Mouse (Mus musculus) hindbrain, embryonic 10.5 days (tissue): ENCODE measurements around the gene Ltbp4. TPM values are rescaled to one million over a fixed set of nuclear protein-coding genes. Genes with fewer than 3 reads are reported as not detected.

ENCODE experiments used
- DNase-seq: peaks from one replicate; pipeline ENCODE4 v3.0.0-alpha.2; 2017; ENCODE audit warnings: low spot score
- H3K27ac ChIP-seq: fragments of 300-500 bp; sonication (generic); 2 replicates; pipeline ENCODE4 v1.5.1; 2016; ENCODE audit warnings: mild to moderate bottlenecking, moderate library complexity
- H3K27me3 ChIP-seq: fragments of 300-500 bp; sonication (generic); 2 replicates; pipeline ENCODE4 v1.6.1; 2016; ENCODE audit warnings: mild to moderate bottlenecking; ENCODE audit not compliant: poor library complexity, insufficient read depth, severe bottlenecking
- H3K36me3 ChIP-seq: fragments of 300-500 bp; sonication (generic); 2 replicates; pipeline ENCODE4 v1.6.1; 2016; ENCODE audit warnings: mild to moderate bottlenecking, moderate library complexity
- H3K4me1 ChIP-seq: fragments of 300-500 bp; sonication (generic); replicated peaks from 2 replicates; pipeline ENCODE4 v1.6.1; 2016; ENCODE audit warnings: mild to moderate bottlenecking
- H3K4me3 ChIP-seq: fragments of 300-500 bp; sonication (generic); 2 replicates; pipeline ENCODE4 v1.5.1; 2016; ENCODE audit warnings: mild to moderate bottlenecking, moderate library complexity
- H3K9me3 ChIP-seq: fragments of 300-500 bp; sonication (generic); 2 replicates; pipeline ENCODE4 v1.6.1; 2016; ENCODE audit warnings: mild to moderate bottlenecking, moderate library complexity
- WGBS: fragments of 180-500 bp; shearing (Covaris S2); methylation state at CpG from one replicate; pipeline ENCODE4 v1.1.7; 2016; 5-methylcytosine and 5-hydroxymethylcytosine counted together
- polyA plus RNA-seq: library from polyadenylated mRNA; unstranded; fragments of >200 nt; fragmentation: Nextera tagmentation; extraction: Ambion mirVana; gene quantifications from 2 replicates; pipeline ENCODE4 v1.2.1, GENCODE M21; 2016

Gene Ltbp4
- polyA plus RNA-seq, 1 experiment from 2014 or later, result 5.8 TPM

DNA sequence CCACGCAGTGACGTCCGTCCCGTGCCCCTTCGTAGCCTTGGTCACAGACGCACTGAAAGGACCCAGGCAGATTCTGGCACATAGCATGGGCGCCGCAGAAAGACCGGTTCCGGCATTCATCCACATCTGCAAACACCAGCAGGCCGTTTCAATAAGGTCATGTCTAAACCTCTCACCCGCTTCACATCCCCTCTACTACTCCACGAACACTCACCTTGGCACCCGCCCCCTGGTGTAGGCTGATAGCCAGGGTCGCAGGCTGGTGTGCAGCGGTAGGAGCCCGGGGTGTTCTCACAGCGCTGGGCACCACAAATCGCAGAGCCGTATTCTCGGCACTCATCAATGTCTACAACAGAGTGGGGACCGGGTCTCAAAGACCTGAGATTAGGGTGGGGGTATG lies 18.1 kb downstream of the Ltbp4 start:
- Histone ChIP-seq H3K4me3 (no peak overlapping the region), H3K4me1 (peaks cover 18% of the 10 kb centered on the region), H3K9me3 (peaks cover 2% of the 10 kb centered on the region), H3K27me3 (peaks cover 37% of the 10 kb centered on the region), H3K36me3 (no peaks in the 10 kb centered on the region), H3K27ac (no peak overlapping the region)
- 91% methylated on average over 22 of the region's 22 CpGs for WGBS
- DNase-seq, result no peak

DNA sequence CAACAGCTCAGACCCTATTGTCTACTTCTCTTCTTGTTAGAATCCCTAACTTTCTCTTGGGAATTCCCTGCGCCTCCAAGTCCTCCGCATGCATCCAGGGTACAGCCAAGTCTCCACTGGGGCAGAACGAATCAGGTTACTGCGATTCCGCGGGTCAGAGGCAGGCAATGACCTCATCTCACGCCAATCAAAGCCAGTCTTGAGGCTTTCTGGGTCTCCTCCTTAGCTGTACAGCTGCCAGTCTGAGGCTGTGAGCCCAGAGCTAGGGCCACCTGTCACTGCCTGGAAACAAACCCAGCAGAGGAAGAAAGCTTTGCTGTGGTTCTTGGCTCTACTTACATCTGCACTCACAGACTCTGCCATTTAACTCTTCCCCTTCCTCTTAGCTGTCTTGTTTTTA lies 21.5 kb downstream of the Ltbp4 start:
- H3K9me3 ChIP-seq, result peaks cover 16% of the 10 kb centered on the region
- WGBS, result 37% methylated on average over 7 of the region's 7 CpGs
- peaks cover 9% of the 10 kb centered on the region for H3K4me1 ChIP-seq
- H3K27ac ChIP-seq, result peak overlapping the region; percentile 64; the same call in 1 of the 2 replicates
- H3K4me3 ChIP-seq, result no peak overlapping the region; the same call in 1 of the 2 replicates
- H3K27me3 ChIP-seq, result peaks cover 14% of the 10 kb centered on the region
- peak; percentile 61 for DNase-seq
- H3K36me3 ChIP-seq, result peaks cover 9% of the 10 kb centered on the region; the same call in 1 of the 2 replicates

DNA sequence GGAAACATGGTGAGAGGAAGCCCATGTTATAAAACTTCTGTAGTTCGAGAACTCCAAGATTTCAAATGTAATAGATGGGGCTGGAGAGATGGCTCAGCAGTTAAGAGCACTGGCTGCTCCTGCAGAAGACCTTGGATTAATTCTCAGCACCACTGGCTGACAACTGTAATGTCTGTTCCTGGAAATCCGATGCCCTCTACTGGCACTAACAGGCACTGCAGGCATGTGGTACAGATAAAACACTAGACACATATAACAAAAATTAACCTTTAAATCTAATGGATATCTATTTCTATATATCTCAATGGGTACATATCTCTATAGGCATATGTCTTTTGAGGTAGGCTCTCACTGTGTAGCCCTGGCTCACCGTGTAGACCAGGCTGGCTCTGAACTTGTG lies 23.1 kb downstream of the Ltbp4 start:
- Histone ChIP-seq H3K4me1 (peaks cover 17% of the 10 kb centered on the region), H3K27me3 (peaks cover 27% of the 10 kb centered on the region), H3K9me3 (peaks cover 16% of the 10 kb centered on the region), H3K36me3 (peaks cover 9% of the 10 kb centered on the region; the same call in 1 of the 2 replicates), H3K27ac (no peak overlapping the region), H3K4me3 (no peak overlapping the region)
- DNase-seq, result no peak
- 96% methylated on average over 3 of the region's 3 CpGs for WGBS

- peaks cover 35% of the 10 kb centered on the region for H3K27me3 ChIP-seq
- 88% methylated on average over 12 of the region's 12 CpGs for WGBS
- no peak overlapping the region for H3K27ac ChIP-seq
- H3K36me3 ChIP-seq, result peaks cover 9% of the 10 kb centered on the region; the same call in 1 of the 2 replicates
- no peak overlapping the region for H3K4me3 ChIP-seq
- peaks cover 28% of the 10 kb centered on the region for H3K4me1 ChIP-seq
- no peak for DNase-seq
- peaks cover 16% of the 10 kb centered on the region for H3K9me3 ChIP-seq
Measured at GRCm38 (mm10) chr7:27311651-27312284, 25.7 kb downstream of the Ltbp4 start.

GRCm38 (mm10) chr7:27310996-27311535 lies 26.4 kb downstream of the Ltbp4 start:
- H3K9me3 ChIP-seq, result peaks cover 16% of the 10 kb centered on the region
- H3K4me1 ChIP-seq, result peaks cover 30% of the 10 kb centered on the region
- DNase-seq, result no peak
- peaks cover 9% of the 10 kb centered on the region; the same call in 1 of the 2 replicates for H3K36me3 ChIP-seq
- H3K27ac ChIP-seq, result no peak overlapping the region
- H3K27me3 ChIP-seq, result peaks cover 35% of the 10 kb centered on the region
- WGBS, result 41% methylated on average over 8 of the region's 8 CpGs
- no peak overlapping the region for H3K4me3 ChIP-seq

GRCm38 (mm10) chr7:27310306-27310705 lies 27.2 kb downstream of the Ltbp4 start:
- 0 out of 2 replicates have a peak overlapping the region, but pooled peaks have one; percentile 54 for H3K27ac ChIP-seq
- peak overlapping the region; percentile 46 for H3K4me3 ChIP-seq
- H3K27me3 ChIP-seq, result peaks cover 36% of the 10 kb centered on the region
- WGBS, result 6% methylated on average over 17 of the region's 17 CpGs
- H3K36me3 ChIP-seq, result peaks cover 9% of the 10 kb centered on the region; the same call in 1 of the 2 replicates
- H3K4me1 ChIP-seq, result peaks cover 25% of the 10 kb centered on the region
- peaks cover 16% of the 10 kb centered on the region for H3K9me3 ChIP-seq
- DNase-seq, result peak; percentile 20

- H3K36me3 ChIP-seq, result peaks cover 9% of the 10 kb centered on the region; the same call in 1 of the 2 replicates
- H3K4me3 ChIP-seq, result no peak overlapping the region
- DNase-seq, result no peak
- peaks cover 25% of the 10 kb centered on the region for H3K4me1 ChIP-seq
- H3K27ac ChIP-seq, result no peak overlapping the region
- H3K9me3 ChIP-seq, result peaks cover 16% of the 10 kb centered on the region
- WGBS, result 42% methylated on average over 3 of the region's 3 CpGs
- H3K27me3 ChIP-seq, result peaks cover 41% of the 10 kb centered on the region
Measured at GRCm38 (mm10) chr7:27309832-27310231, 27.7 kb downstream of the Ltbp4 start.

- peaks cover 42% of the 10 kb centered on the region for H3K27me3 ChIP-seq
- peaks cover 25% of the 10 kb centered on the region for H3K4me1 ChIP-seq
- peaks cover 10% of the 10 kb centered on the region for H3K9me3 ChIP-seq
- DNase-seq, result no peak
- 10% methylated on average over 28 of the region's 28 CpGs for WGBS
- peak overlapping the region; percentile 45 for H3K4me3 ChIP-seq
- H3K36me3 ChIP-seq, result peaks cover 6% of the 10 kb centered on the region; the same call in 1 of the 2 replicates
- H3K27ac ChIP-seq, result no peak overlapping the region
Measured at GRCm38 (mm10) chr7:27308821-27309549, 28.5 kb downstream of the Ltbp4 start.

- H3K27ac ChIP-seq, result no peak overlapping the region
- no peaks in the 10 kb centered on the region for H3K9me3 ChIP-seq
- no peak for DNase-seq
- H3K4me1 ChIP-seq, result peaks cover 25% of the 10 kb centered on the region
- WGBS, result 52% methylated on average over 9 of the region's 9 CpGs
- H3K36me3 ChIP-seq, result no peaks in the 10 kb centered on the region
- H3K27me3 ChIP-seq, result peaks cover 51% of the 10 kb centered on the region
- no peak overlapping the region for H3K4me3 ChIP-seq
Measured at GRCm38 (mm10) chr7:27307551-27307950, 29.9 kb downstream of the Ltbp4 start.

- DNase-seq, result peak; percentile 41
- 0 out of 2 replicates have a peak overlapping the region, but pooled peaks have one; percentile 1 for H3K27ac ChIP-seq
- no peaks in the 10 kb centered on the region for H3K9me3 ChIP-seq
- WGBS, result 77% methylated on average over 24 of the region's 24 CpGs
- peaks cover 45% of the 10 kb centered on the region for H3K27me3 ChIP-seq
- H3K4me1 ChIP-seq, result peaks cover 25% of the 10 kb centered on the region
- H3K4me3 ChIP-seq, result no peak overlapping the region
- no peaks in the 10 kb centered on the region for H3K36me3 ChIP-seq
Measured at GRCm38 (mm10) chr7:27306161-27307160, 31.0 kb downstream of the Ltbp4 start.

GRCm38 (mm10) chr7:27305091-27305730 lies 32.3 kb downstream of the Ltbp4 start:
- Histone ChIP-seq H3K4me1 (peaks cover 20% of the 10 kb centered on the region), H3K36me3 (no peaks in the 10 kb centered on the region), H3K9me3 (no peaks in the 10 kb centered on the region), H3K27me3 (peaks cover 33% of the 10 kb centered on the region), H3K27ac (no peak overlapping the region), H3K4me3 (no peak overlapping the region)
- WGBS, result 89% methylated on average over 17 of the region's 17 CpGs
- DNase-seq, result no peak
